Mouse (Mus musculus) megakaryocyte, adult 5-6 weeks (primary cell): ENCODE measurements around the gene Vmn2r70. TPM values are rescaled to one million over a fixed set of nuclear protein-coding genes. Genes with fewer than 3 reads are reported as not detected.

Source experiments
- ATAC-seq: 2 replicates; pipeline ENCODE4 v1.8.0; 2016; ENCODE audit warnings: mild to moderate bottlenecking, inconsistent platforms; ENCODE audit not compliant: poor library complexity, severe bottlenecking
- total RNA-seq, 2 experiments: library from RNA; stranded (forward) in 1 of 2; stranded (reverse) in 1 of 2; fragments of 153-499, 151-499 nt in 1 of 2; fragments of 221-1000, 200-1000 nt in 1 of 2; gene quantifications; 2 replicates each; pipeline versions ENCODE4 v1.2.3 to v1.2.4; 2015 to 2017

Vmn2r70 gene
- total RNA-seq (2015) (not detected in 2 replicates), total RNA-seq (2017) (under 0.01 TPM in 1 of 2 replicates, not detected in the other)

DNA sequence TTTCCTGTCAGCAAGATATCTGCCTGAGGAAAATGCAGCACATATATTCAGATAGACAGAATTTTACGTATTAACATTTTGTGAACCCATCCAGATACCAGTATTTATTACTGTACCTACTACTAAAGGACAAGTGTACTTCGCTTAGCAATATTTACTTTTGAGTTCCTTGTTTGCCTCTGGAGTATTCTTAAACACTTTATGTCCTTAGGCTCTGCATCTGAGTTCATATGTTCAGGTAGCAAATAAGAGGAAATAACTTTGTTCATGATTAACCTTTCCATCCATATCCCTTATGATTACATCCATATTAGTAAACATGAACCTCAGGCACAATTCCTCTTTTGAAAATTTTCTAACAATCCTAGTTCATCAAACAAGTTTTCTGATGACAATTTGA lies at the start of gene Vmn2r70:
Gene Vmn2r70 (minus strand): TSS at position 101 of the 400 bp plus-strand sequence.
- ATAC-seq = no peak

DNA sequence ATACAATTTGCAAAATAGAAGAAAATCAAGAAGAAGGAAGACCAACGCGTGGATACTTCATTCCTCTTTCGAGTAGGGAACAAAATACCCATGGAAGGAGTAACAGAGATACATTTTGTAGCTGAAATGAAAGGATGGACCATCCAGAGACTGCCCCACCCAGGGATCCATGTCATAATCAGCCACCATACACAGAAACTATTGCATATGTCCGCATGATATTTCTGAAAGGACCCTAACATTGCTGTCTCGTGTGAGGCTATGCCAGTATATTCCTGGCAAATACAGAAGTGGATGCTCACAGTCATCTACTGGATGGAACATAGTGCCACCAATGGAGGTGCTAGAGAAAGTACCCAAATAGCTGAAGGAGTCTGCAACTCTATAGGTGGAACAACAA lies 6.2 kb downstream of the Vmn2r70 start, which contains the start of gene Vmn2r71:
Gene Vmn2r71 (plus strand): TSS at position 301 of the 400 bp plus-strand sequence.
- no peak for ATAC-seq

DNA sequence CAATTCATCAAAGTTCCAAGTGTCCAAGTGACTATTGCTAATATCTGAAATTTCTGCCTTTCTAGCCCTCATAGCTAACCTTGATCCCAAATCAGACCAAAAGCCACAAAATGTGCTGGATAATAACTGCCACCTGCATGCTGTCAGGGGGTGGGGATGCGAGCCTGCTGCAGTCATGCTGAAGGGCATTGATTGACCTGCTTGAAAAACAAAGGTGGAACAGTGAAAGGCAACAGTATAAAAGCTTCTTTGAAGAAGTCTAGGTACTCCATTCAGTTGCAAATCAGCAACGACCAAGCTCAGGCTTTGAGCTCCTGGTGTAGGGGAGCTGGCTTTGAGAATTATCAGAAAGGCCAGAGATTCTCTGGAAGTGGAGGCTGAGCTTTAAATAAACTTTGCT lies 25.9 kb downstream of the Vmn2r70 start:
- no peak for ATAC-seq

- ATAC-seq = no peak
Measured at GRCm38 (mm10) chr7:85542108-85542507, 26.9 kb downstream of the Vmn2r70 start.

Other genes with a start within 250 kb of the Vmn2r70 start
- not detected in 2 replicates for gene Vmn2r69, start 153.3 kb downstream of the Vmn2r70 start, total RNA-seq (2015)
- gene Vmn2r69, start 153.3 kb downstream of the Vmn2r70 start, total RNA-seq (2017) = not detected in 2 replicates
- gene Vmn2r71, start 6.1 kb downstream of the Vmn2r70 start, total RNA-seq (2015) = not detected in 2 replicates
- gene Vmn2r71, start 6.1 kb downstream of the Vmn2r70 start, total RNA-seq (2017) = not detected in 2 replicates
- gene Vmn2r72, start 185.9 kb upstream of the Vmn2r70 start, total RNA-seq (2015) = not detected in 2 replicates
- gene Vmn2r72, start 185.9 kb upstream of the Vmn2r70 start, total RNA-seq (2017) = not detected in 2 replicates